Mouse (Mus musculus) heart, adult 11 months (tissue): Measurements from ENCODE around the gene Rapgef5.

ENCODE experiments used
- DNase-seq: peaks from one replicate; pipeline ENCODE4 v3.0.0; 2022

Gene Rapgef5

GRCm38 (mm10) chr12:117516179-117516578, at the start of gene Rapgef5:
TSS of gene Rapgef5 (plus strand) at chr12:117516479.
- DNase-seq: peak; percentile 50

GRCm38 (mm10) chr12:117468329-117468728, 48.0 kb upstream of the Rapgef5 start:
- peak; percentile 95 for DNase-seq

DNA sequence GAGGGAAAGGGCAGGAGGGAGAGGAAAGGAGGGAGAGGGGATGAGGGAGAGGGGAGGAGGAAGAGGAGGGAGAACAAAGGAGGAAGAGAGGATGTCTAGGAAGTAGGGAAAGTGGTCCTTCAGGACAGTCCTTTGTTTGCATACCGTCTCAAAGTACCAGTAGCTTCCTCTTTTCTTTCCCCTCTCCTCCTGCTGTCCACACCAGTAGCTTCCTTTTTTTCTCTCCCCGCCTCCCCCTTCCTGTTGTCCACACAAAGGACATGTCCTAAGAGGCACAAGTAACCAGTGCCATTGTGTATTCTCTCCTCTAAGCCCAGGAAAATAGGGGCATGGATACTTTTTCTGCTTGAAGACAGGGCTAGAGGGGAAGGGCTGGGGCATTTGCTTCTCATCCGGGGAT, 37.3 kb upstream of the Rapgef5 start:
- peak; percentile 96 for DNase-seq

DNA sequence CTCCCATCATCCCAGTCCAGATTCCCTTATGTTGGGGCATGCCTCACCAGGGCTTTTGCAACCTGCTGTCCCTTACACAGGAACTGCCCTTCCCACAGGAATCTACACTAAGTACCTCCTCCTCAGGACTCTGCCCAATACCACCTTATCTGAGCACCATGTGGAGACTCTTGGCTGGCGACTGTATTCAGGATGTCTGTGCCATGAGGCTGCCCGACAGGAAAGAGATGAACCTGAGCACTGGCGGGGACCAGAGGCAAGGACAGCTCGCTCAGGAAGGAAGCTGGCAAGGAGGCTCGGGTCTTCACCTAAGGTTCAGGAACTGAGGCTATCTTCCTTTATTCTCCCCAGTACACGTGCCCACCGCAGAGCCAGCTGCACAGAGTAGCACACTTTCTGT, 36.6 kb upstream of the Rapgef5 start:
- DNase-seq: no peak

DNA sequence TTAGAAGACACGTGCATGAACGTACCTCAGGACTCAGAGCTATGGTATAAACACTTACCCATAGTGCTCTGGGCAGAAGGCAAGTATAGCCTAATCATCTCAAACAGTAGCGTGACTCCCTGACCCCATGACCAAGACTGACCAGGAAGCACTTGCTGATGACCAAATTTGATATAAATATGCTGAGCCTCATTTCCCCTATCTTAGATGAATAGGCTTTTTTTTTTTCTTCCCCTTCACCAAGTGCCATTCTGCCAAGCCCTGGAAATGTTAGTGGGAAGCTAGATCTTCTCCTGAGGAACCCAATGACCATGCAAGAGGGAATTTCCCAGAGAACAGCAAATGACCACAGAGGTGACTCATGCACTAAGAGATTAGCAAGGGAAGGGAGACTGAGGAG, 35.3 kb upstream of the Rapgef5 start:
- peak; percentile 92 for DNase-seq

DNA sequence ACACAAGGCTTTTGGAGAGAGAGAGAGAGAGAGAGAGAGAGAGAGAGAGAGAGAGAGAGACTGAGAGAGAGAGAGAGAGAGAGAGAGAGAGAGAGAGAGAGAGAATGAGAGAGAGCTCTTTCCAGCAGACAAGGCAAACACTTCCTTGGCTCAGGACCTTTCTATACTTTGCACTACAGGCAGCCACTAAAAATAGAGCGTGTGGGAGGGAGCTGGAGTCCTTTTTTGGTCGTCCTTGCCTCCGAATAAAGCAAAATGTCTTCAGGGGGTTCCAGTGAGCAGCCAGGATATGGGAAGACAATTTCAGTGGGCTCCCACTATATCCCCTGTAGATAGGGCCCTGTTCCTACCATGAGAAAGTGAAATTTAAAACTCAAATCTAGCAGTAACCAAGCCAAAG, 33.6 kb upstream of the Rapgef5 start:
- no peak for DNase-seq

GRCm38 (mm10) chr12:117486118-117487057, 29.9 kb upstream of the Rapgef5 start:
- DNase-seq: no peak

DNA sequence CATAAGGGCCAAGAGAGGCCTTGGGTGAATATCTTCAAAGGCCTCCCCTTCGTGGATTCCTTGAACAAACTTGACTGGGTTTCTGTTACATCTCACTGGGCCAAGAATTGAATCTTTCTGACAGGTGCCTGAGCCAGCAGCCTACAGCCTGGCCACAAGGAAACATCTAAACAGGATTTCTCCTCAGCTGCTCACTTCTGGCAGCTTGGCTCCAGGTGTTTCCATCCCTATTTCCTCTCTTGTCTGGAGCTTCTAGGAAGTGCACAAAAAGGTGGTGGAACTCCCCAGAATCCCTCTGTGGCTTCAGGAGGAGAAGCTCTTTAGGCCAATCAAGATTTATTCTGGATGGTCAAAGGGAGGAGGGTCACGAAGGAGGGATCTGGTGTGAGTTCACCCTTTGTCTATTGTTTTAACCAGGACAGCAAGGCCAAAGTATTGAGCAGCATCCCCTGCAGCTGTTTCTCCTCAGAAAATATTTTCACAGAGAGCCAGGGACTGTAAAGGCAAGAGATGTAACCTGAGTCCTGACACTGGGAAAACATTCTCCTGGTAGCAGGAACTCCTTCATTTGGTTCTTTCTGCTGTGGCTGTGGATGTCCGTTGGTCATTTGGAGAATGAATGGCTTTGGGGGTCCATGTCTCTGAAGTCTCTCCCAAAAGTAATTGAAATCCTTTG, 19.6 kb upstream of the Rapgef5 start:
- DNase-seq: peak; percentile 95

GRCm38 (mm10) chr12:117497361-117497760, 18.9 kb upstream of the Rapgef5 start:
- no peak for DNase-seq

DNA sequence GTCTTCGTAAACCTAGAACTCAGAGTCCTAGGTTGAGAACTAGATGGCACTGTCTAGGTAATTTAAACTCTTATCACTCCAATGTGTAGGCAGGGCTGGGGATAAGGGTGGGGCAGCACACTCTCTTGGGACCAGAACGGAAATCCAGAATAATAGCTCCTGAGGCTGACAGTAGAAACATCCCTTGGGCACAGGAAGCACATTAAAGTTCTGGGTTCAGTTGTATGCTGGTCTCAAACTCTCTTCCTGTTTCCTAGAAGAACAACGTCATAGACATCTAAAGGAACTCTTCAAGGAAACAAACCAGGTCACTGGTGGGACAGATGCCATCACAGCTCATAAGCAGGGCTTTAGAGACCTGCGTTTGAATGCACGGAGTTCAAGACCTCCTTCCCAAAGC, 17.0 kb upstream of the Rapgef5 start:
- DNase-seq: peak; percentile 96

DNA sequence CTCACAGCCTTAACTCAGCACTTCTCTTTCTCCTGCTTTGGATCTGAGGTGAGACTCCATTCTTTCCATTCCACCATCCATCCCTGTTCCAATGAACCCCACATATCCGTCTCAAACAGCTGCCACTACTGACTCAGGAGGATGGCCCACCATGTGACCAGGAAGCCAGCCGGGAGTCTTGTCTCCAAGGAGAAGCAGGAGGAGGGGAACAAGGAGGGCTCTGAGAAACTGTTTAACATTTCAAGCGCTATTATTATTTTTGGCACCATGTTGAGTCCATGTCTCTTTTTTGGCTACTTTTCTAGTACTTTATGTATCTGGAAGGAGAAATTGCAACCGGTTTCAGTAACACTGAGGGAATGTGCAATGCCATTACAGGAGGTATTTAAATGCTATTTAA, 15.1 kb upstream of the Rapgef5 start:
- DNase-seq: peak; percentile 96

DNA sequence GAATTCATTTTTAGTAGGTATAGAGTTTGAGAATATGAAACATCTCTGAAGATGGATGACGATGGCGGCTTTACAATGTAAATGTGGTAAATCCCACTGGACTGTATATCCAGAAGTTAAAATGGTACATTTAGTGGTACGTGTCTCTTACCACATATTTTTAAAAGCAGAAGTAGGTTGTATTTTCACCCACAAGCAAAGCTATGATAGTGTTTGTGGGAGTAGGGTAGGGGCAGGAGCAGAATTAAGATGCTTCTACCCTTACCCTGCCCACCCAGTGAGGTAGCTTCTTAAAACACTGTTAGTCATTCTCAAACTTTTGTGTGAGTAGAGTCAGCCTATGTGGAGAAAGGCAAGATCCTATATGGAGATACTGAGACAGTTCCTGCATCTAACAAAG, 13.4 kb upstream of the Rapgef5 start:
- no peak for DNase-seq

DNA sequence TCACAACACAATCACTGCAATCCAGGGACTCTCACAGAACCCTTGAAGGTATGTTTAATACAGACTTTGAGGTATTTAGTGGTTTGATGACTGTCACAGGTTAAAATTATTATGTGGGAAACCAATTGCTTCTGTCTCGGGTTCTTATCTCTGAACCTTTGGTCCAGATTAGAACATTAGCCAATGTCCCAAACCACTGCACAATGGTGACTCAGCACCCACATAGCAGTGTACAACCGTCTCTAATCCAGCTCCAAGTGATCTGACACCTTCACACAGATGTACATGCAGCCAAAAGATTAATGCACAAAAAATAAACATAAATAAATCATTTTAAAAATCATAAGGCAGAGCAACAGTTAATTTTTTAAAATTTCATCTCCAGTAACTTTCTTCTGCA, 11.1 kb upstream of the Rapgef5 start:
- DNase-seq: no peak

GRCm38 (mm10) chr12:117507772-117508171, 8.5 kb upstream of the Rapgef5 start:
- no peak for DNase-seq

- DNase-seq: peak; percentile 27
These were observed 6.4 kb upstream of the Rapgef5 start for GRCm38 (mm10) chr12:117509919-117510318.

DNA sequence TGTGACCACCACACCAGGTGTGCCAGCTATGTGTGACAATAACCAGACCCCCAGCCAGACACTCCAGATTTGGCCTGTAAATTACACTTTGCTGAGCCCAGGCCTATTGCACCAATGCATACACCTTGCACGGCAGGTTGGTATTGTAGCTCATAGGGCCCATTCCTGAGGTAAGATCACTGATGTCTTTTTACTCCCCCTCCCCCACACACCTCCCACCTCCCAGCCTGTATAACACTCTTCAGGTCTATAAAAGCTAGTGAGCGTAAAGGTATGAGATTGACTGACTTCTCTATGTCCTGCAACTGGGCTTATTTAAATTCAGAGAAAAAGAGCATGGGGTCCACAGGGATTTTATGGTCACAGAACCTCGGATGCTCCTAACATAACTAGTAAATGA, 3.8 kb upstream of the Rapgef5 start:
- peak; percentile 76 for DNase-seq

DNA sequence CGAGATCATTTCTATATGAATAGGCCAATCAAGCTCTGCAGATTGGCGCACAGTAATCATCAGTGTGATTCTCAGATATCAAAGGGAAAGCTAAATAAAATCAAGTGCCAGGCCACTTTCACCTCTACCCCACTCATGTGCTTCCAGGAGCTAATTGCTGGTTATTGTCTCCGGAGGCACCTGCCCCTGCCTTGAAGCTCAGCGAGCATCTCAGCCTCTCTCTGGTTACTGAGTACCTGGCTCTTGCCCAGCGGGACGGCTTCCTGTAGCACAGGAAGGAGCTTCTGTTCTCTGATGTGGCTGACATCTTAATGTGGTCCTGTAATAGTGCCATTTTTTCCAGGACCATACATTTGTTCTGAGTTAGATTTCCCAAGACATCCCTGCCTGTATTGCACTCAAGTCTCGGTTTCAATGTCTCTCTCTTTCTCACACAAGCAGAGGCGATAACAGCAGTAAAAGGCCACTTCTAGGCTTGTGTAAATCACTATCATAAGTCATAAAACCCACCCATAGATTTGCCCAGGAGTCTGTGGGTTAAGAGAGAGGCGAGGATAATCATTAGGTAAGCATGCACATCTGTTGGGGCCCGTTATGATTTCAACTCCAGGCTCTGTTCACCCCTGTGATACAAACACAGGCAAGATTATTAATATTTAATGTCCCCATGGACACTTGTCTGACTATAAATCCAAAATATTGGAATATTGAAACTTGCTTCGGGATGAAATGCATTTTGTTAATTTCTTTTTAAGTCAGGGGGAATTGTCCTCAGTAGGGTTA, 2.9 kb upstream of the Rapgef5 start:
- DNase-seq: peak; percentile 87

GRCm38 (mm10) chr12:117517275-117517936, 1.1 kb downstream of the Rapgef5 start:
- peak; percentile 89 for DNase-seq

- peak; percentile 57 for DNase-seq
These were observed 8.2 kb downstream of the Rapgef5 start for GRCm38 (mm10) chr12:117524311-117525013.

- DNase-seq: no peak
These were observed 11.6 kb downstream of the Rapgef5 start for GRCm38 (mm10) chr12:117527889-117528288.

DNA sequence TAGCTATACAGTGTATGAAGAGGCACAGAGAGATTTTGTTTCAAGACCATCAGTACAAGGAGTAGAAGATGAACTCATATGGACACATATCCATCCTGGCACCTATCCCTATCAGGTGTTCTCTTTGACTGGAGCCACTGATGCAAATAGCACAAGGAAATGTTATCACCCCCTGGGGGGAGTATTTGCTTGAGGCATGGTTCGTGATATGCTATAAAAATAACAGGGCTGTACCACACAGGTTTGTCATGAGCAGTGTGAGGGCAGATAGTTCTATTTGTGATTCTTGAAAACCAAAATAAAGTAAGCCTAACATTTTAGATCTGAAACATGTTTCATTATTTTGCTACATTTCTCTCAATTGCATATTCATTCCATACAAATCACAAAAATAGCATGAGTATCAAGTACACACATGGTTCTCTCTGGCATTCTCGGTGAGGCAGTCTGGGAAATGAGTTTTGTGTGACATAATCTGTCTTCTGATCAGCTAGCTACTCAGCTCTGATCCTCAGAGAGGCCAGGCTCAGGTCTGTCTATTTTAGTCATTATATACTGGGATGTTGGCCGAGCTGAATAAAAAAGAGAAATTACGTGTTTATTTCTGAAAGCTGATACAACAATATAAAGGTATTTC, 12.3 kb downstream of the Rapgef5 start:
- DNase-seq: no peak

GRCm38 (mm10) chr12:117531106-117531505, 14.8 kb downstream of the Rapgef5 start:
- no peak for DNase-seq
